Mouse (Mus musculus) CD4-positive naive resting alpha-beta T cell, adult 76 days (primary cell): ENCODE measurements around the gene AF067063. TPM values are rescaled to one million over a fixed set of nuclear protein-coding genes. Genes with fewer than 3 reads are reported as not detected.

Source experiments
- total RNA-seq: library from RNA; stranded (reverse); gene quantifications from one replicate; pipeline ENCODE4 v1.2.4, GENCODE M21; 2023

AF067063 gene
- not detected for total RNA-seq

GRCm38 (mm10) chr13:119830116-119830515, at the start of gene AF067063:
Gene AF067063 (minus strand): TSS chr13:119830216.

GRCm38 (mm10) chr13:119835320-119836056, 5.5 kb upstream of the AF067063 start, which contains the start of gene D13Ertd608e:
Gene D13Ertd608e (plus strand): TSS chr13:119836006.

GRCm38 (mm10) chr13:119790761-119791579, 39.0 kb downstream of the AF067063 start, which contains the start of gene Zfp131:
Gene Zfp131 (minus strand): TSS chr13:119790889.

Other genes with a start within 250 kb of the AF067063 start
- gene Ccl28, start 206.4 kb downstream of the AF067063 start, total RNA-seq: not detected
- gene Hmgcs1, start 139.8 kb downstream of the AF067063 start, total RNA-seq: 35.6 TPM
- 0.94 TPM for gene Nim1k, start 74.3 kb downstream of the AF067063 start, total RNA-seq
- 69.0 TPM for gene Zfp131, start 39.3 kb downstream of the AF067063 start, total RNA-seq
- gene D13Ertd608e, start 5.8 kb upstream of the AF067063 start, total RNA-seq: not detected
- gene Tcstv1, start 64.6 kb upstream of the AF067063 start, total RNA-seq: not detected
- not detected for gene Gm21761, start 99.1 kb upstream of the AF067063 start, total RNA-seq
- not detected for gene B020031M17Rik, start 120.6 kb upstream of the AF067063 start, total RNA-seq
- not detected for gene Gm36079, start 196.8 kb upstream of the AF067063 start, total RNA-seq
- 0.47 TPM for gene Gm21188, start 222.0 kb upstream of the AF067063 start, total RNA-seq